Mouse (Mus musculus) thymus, adult 2 months (tissue): ENCODE measurements at regions not wholly inside any gene's neighbourhood (a gene's known extent, or its start where the extent isn't known, plus 50 kb on each side); places are given as distances from the start of the nearest gene placed in this dataset.

ENCODE experiments used
- CTCF ChIP-seq: fragments of 200-500 bp; IDR thresholded peaks from 2 replicates; pipeline ENCODE4 v1.5.1; 2012; ENCODE audit warnings: mild to moderate bottlenecking, control low read depth, low read length, moderate library complexity, borderline replicate concordance; ENCODE audit not compliant: control insufficient read depth, poor library complexity, insufficient read depth; ENCODE audit errors: extremely low read depth
- POLR2A ChIP-seq: fragments of 200-500 bp; IDR thresholded peaks from 2 replicates; pipeline ENCODE4 v1.6.1; 2012; ENCODE audit warnings: mild to moderate bottlenecking, low read length, control low read depth, moderate library complexity; ENCODE audit not compliant: control insufficient read depth, poor library complexity, insufficient read depth; ENCODE audit errors: extremely low read depth

DNA sequence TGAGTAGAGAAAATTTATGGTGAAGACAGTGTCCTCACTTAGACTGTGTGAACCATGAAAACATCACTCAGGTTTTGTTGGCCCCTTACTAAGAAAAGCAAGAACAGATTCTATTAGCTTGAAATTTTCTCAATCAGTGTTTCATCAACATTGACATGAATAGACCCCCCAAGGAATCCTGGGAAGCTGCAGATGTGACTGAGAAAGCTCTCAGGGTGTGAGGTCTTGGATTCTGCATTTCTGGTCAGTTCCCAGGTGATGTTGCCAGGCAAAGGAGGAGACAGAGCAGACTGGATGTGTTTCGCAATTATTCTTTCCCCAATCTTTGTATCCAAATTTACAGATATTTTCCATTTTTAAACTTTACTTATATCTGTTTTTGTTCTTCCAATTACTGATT is 1538.1 kb upstream of the Zeb2 start:
- TF ChIP-seq CTCF: no peak
- TF ChIP-seq POLR2A: no peak
